Mouse (Mus musculus): Measurements from ENCODE around the gene Znfx1. TPM values are rescaled to one million over a fixed set of nuclear protein-coding genes. Genes with fewer than 3 reads are reported as not detected.

Gene Znfx1
- 8.7 and 9.8 TPM in 2 replicates for polyA plus RNA-seq (2014; fragmentation: Nextera tagmentation; extraction: Ambion mirVana)

- no peaks in the 10 kb centered on the region for H3K9me3 ChIP-seq (ENCODE audit: control insufficient read depth, low read length)
- ATAC-seq (ENCODE audit: low FRiP score) (peak; percentile 92), DNase-seq (ENCODE audit: low spot score) (peak; percentile 98)
- peaks cover 27% of the 10 kb centered on the region for H3K4me1 ChIP-seq (replicated peaks; ENCODE audit: control insufficient read depth, insufficient read depth, low read length)
- H3K27me3 ChIP-seq (ENCODE audit: control insufficient read depth, insufficient read depth, low read length) = no peaks in the 10 kb centered on the region
- peaks cover 31% of the 10 kb centered on the region for H3K36me3 ChIP-seq (replicated peaks; ENCODE audit: control insufficient read depth, insufficient read depth)
- under 1% methylated on average over 54 of the region's 57 CpGs for WGBS
- H3K4me2 ChIP-seq (replicated peaks) = peak within 1 kb of the TSS; percentile 83
- H3K9ac ChIP-seq = peak within 1 kb of the TSS; percentile 85
- H3K4me3 ChIP-seq (replicated peaks; ENCODE audit: low read length) = peak within 1 kb of the TSS; percentile 88
- peak within 1 kb of the TSS; percentile 89 for H3K27ac ChIP-seq
These were observed at the start of gene Znfx1 for GRCm38 (mm10) chr2:167062965-167063880. TSS of gene Znfx1 (minus strand) at chr2:167063015.

- Histone ChIP-seq H3K27ac (no peak overlapping the region), H3K4me3 (replicated peaks; ENCODE audit: low read length) (no peak overlapping the region), H3K4me1 (replicated peaks; ENCODE audit: control insufficient read depth, insufficient read depth, low read length) (no peaks in the 10 kb centered on the region), H3K9ac (no peak overlapping the region), H3K9me3 (ENCODE audit: control insufficient read depth, low read length) (no peaks in the 10 kb centered on the region), H3K27me3 (ENCODE audit: control insufficient read depth, insufficient read depth, low read length) (no peaks in the 10 kb centered on the region), H3K4me2 (replicated peaks) (no peak overlapping the region), H3K36me3 (replicated peaks; ENCODE audit: control insufficient read depth, insufficient read depth) (no peaks in the 10 kb centered on the region)
- 60% methylated on average over 7 of the region's 7 CpGs for WGBS
- ATAC-seq (ENCODE audit: low FRiP score) (no peak), DNase-seq (ENCODE audit: low spot score) (no peak)
These were observed 49.4 kb upstream of the Znfx1 start for GRCm38 (mm10) chr2:167112259-167112658.

- WGBS = 84% methylated on average over 8 of the region's 8 CpGs
- H3K27ac ChIP-seq = no peak overlapping the region
- 0 out of 2 replicates have a peak, but pooled peaks cover 5% of the 10 kb centered on the region for H3K36me3 ChIP-seq (replicated peaks; ENCODE audit: control insufficient read depth, insufficient read depth)
- no peak overlapping the region for H3K4me3 ChIP-seq (replicated peaks; ENCODE audit: low read length)
- H3K4me2 ChIP-seq (replicated peaks) = no peak overlapping the region
- no peaks in the 10 kb centered on the region for H3K4me1 ChIP-seq (replicated peaks; ENCODE audit: control insufficient read depth, insufficient read depth, low read length)
- ATAC-seq (ENCODE audit: low FRiP score) (no peak), DNase-seq (ENCODE audit: low spot score) (no peak)
- H3K27me3 ChIP-seq (ENCODE audit: control insufficient read depth, insufficient read depth, low read length) = no peaks in the 10 kb centered on the region
- no peaks in the 10 kb centered on the region for H3K9me3 ChIP-seq (ENCODE audit: control insufficient read depth, low read length)
- H3K9ac ChIP-seq = no peak overlapping the region
These were observed 46.7 kb upstream of the Znfx1 start for GRCm38 (mm10) chr2:167109506-167109905.

GRCm38 (mm10) chr2:167103546-167103945, 40.7 kb upstream of the Znfx1 start:
- ATAC-seq (ENCODE audit: low FRiP score) (no peak), DNase-seq (ENCODE audit: low spot score) (no peak)
- Histone ChIP-seq H3K36me3 (replicated peaks; ENCODE audit: control insufficient read depth, insufficient read depth) (0 out of 2 replicates have a peak, but pooled peaks cover 5% of the 10 kb centered on the region), H3K9ac (no peak overlapping the region), H3K4me1 (replicated peaks; ENCODE audit: control insufficient read depth, insufficient read depth, low read length) (no peaks in the 10 kb centered on the region), H3K4me2 (replicated peaks) (no peak overlapping the region), H3K27me3 (ENCODE audit: control insufficient read depth, insufficient read depth, low read length) (no peaks in the 10 kb centered on the region), H3K27ac (no peak overlapping the region), H3K4me3 (replicated peaks; ENCODE audit: low read length) (no peak overlapping the region), H3K9me3 (ENCODE audit: control insufficient read depth, low read length) (no peaks in the 10 kb centered on the region)
- WGBS = 62% methylated on average over 7 of the region's 7 CpGs

GRCm38 (mm10) chr2:167101743-167102441, 39.1 kb upstream of the Znfx1 start:
- DNase-seq (ENCODE audit: low spot score) = no peak
- no peaks in the 10 kb centered on the region for H3K4me1 ChIP-seq (replicated peaks; ENCODE audit: control insufficient read depth, insufficient read depth, low read length)
- no peak overlapping the region for H3K4me3 ChIP-seq (replicated peaks; ENCODE audit: low read length)
- no peak overlapping the region for H3K4me2 ChIP-seq (replicated peaks)
- ATAC-seq (ENCODE audit: low FRiP score) = no peak
- H3K9ac ChIP-seq = no peak overlapping the region
- H3K27me3 ChIP-seq (ENCODE audit: control insufficient read depth, insufficient read depth, low read length) = no peaks in the 10 kb centered on the region
- no peak overlapping the region for H3K27ac ChIP-seq
- H3K36me3 ChIP-seq (replicated peaks; ENCODE audit: control insufficient read depth, insufficient read depth) = 0 out of 2 replicates have a peak, but pooled peaks cover 5% of the 10 kb centered on the region
- H3K9me3 ChIP-seq (ENCODE audit: control insufficient read depth, low read length) = no peaks in the 10 kb centered on the region
- WGBS = 80% methylated on average over 17 of the region's 17 CpGs

- no peak overlapping the region for H3K4me2 ChIP-seq (replicated peaks)
- H3K9ac ChIP-seq = no peak overlapping the region
- 91% methylated on average over 4 of the region's 4 CpGs for WGBS
- DNase-seq (ENCODE audit: low spot score) (no peak), ATAC-seq (ENCODE audit: low FRiP score) (no peak)
- no peaks in the 10 kb centered on the region for H3K4me1 ChIP-seq (replicated peaks; ENCODE audit: control insufficient read depth, insufficient read depth, low read length)
- no peaks in the 10 kb centered on the region for H3K27me3 ChIP-seq (ENCODE audit: control insufficient read depth, insufficient read depth, low read length)
- H3K9me3 ChIP-seq (ENCODE audit: control insufficient read depth, low read length) = no peaks in the 10 kb centered on the region
- no peaks in the 10 kb centered on the region for H3K36me3 ChIP-seq (replicated peaks; ENCODE audit: control insufficient read depth, insufficient read depth)
- no peak overlapping the region for H3K4me3 ChIP-seq (replicated peaks; ENCODE audit: low read length)
- no peak overlapping the region for H3K27ac ChIP-seq
These were observed 31.9 kb upstream of the Znfx1 start for GRCm38 (mm10) chr2:167094688-167095087.

GRCm38 (mm10) chr2:167093171-167093900, 30.5 kb upstream of the Znfx1 start:
- Histone ChIP-seq H3K27ac (no peak overlapping the region), H3K4me1 (replicated peaks; ENCODE audit: control insufficient read depth, insufficient read depth, low read length) (no peaks in the 10 kb centered on the region), H3K4me3 (replicated peaks; ENCODE audit: low read length) (no peak overlapping the region), H3K27me3 (ENCODE audit: control insufficient read depth, insufficient read depth, low read length) (no peaks in the 10 kb centered on the region), H3K36me3 (replicated peaks; ENCODE audit: control insufficient read depth, insufficient read depth) (no peaks in the 10 kb centered on the region), H3K9me3 (ENCODE audit: control insufficient read depth, low read length) (no peaks in the 10 kb centered on the region), H3K9ac (no peak overlapping the region), H3K4me2 (replicated peaks) (no peak overlapping the region)
- ATAC-seq (ENCODE audit: low FRiP score) (no peak), DNase-seq (ENCODE audit: low spot score) (no peak)
- WGBS = 91% methylated on average over 13 of the region's 13 CpGs

- H3K4me2 ChIP-seq (replicated peaks) = no peak overlapping the region
- ATAC-seq (ENCODE audit: low FRiP score) (no peak), DNase-seq (ENCODE audit: low spot score) (no peak)
- WGBS = 50% methylated on average over 1 of the region's 1 CpGs
- no peaks in the 10 kb centered on the region; the same call in 1 of the 2 replicates for H3K4me1 ChIP-seq (replicated peaks; ENCODE audit: control insufficient read depth, insufficient read depth, low read length)
- H3K27ac ChIP-seq = no peak overlapping the region
- no peaks in the 10 kb centered on the region for H3K36me3 ChIP-seq (replicated peaks; ENCODE audit: control insufficient read depth, insufficient read depth)
- H3K27me3 ChIP-seq (ENCODE audit: control insufficient read depth, insufficient read depth, low read length) = no peaks in the 10 kb centered on the region
- no peak overlapping the region for H3K9ac ChIP-seq
- no peak overlapping the region for H3K4me3 ChIP-seq (replicated peaks; ENCODE audit: low read length)
- H3K9me3 ChIP-seq (ENCODE audit: control insufficient read depth, low read length) = no peaks in the 10 kb centered on the region
These were observed 27.5 kb upstream of the Znfx1 start for GRCm38 (mm10) chr2:167090271-167090670.

GRCm38 (mm10) chr2:167086836-167087235, 24.0 kb upstream of the Znfx1 start:
- Histone ChIP-seq H3K4me3 (replicated peaks; ENCODE audit: low read length) (no peak overlapping the region), H3K36me3 (replicated peaks; ENCODE audit: control insufficient read depth, insufficient read depth) (no peaks in the 10 kb centered on the region), H3K27me3 (ENCODE audit: control insufficient read depth, insufficient read depth, low read length) (no peaks in the 10 kb centered on the region), H3K9ac (no peak overlapping the region), H3K27ac (no peak overlapping the region), H3K9me3 (ENCODE audit: control insufficient read depth, low read length) (no peaks in the 10 kb centered on the region), H3K4me2 (replicated peaks) (no peak overlapping the region), H3K4me1 (replicated peaks; ENCODE audit: control insufficient read depth, insufficient read depth, low read length) (no peaks in the 10 kb centered on the region; the same call in 1 of the 2 replicates)
- WGBS = 73% methylated on average over 5 of the region's 5 CpGs
- no peak for DNase-seq (ENCODE audit: low spot score)
- no peak for ATAC-seq (ENCODE audit: low FRiP score)
